In the genomic region with DNA sequence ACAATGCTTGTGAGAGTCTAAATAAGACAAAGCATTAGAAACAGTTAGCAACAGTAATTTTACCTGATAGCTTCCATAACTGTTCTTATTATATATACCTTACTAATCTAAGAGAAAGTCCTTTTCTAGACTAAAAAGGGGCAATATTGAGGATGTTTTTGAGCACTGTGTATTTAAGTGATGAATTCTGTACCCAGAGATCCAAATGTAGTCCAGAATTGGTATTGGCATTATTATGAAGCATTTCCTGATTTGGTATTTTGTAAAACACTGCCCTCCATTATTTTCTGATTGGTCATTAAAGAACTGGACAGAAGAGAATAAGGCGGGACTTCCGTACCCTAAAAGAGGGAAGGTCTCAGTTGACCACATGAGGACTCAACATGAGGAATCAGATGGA, we compare ENCODE assay signal across 8 mouse cellular contexts. TPM values are rescaled to one million over a fixed set of nuclear protein-coding genes. Genes with fewer than 3 reads are reported as not detected.
DNase-seq lines count a peak whose midpoint lies in the region; ATAC-seq and TF ChIP-seq lines count a peak whose summit lies in the region.

A gene (plus strand): TSS at position 301 of the 400 bp plus-strand sequence.

- DNase-seq in testis, postnatal 10 days (ENCODE audit: low spot score) = no peak
- DNase-seq in heart, postnatal 14 days = no peak
- DNase-seq in limb, embryonic 11.5 days (ENCODE audit: low spot score) = no peak
- no peak for DNase-seq in cerebellum, postnatal 4 days (ENCODE audit: low spot score in 2 of 2)
- no peak for DNase-seq in urinary bladder, postnatal 4 days (ENCODE audit: low spot score in 2 of 2)

- H3K27ac ChIP-seq in testis, adult 2 months (ENCODE audit: control insufficient read depth, insufficient read depth, low read depth, low read length) = no peak within 1 kb of the TSS
- H3K27ac ChIP-seq in limb, embryonic 11.5 days (replicated peaks; ENCODE audit: low read depth, low read length) = no peak within 1 kb of the TSS
- H3K27ac ChIP-seq in neural tube, embryonic 15.5 days (replicated peaks) = no peak within 1 kb of the TSS

- TF ChIP-seq CTCF in testis, adult 2 months (IDR thresholded peaks at IDR 0.05; ENCODE audit: control insufficient read depth, insufficient read depth, insufficient replicate concordance, low read depth, low read length) = no peak

- H3K9ac ChIP-seq in limb, embryonic 11.5 days (ENCODE audit: low read length) = no peak within 1 kb of the TSS
- H3K9ac ChIP-seq in neural tube, embryonic 15.5 days (replicated peaks) = no peak within 1 kb of the TSS

- no peak within 1 kb of the TSS for H3K4me3 ChIP-seq in testis, adult 2 months (ENCODE audit: control insufficient read depth, low read depth, low read length)
- H3K4me3 ChIP-seq in limb, embryonic 11.5 days (ENCODE audit: low read depth, low read length) = no peak within 1 kb of the TSS
- H3K4me3 ChIP-seq in neural tube, embryonic 15.5 days (replicated peaks) = no peak within 1 kb of the TSS

- no peaks in the 10 kb centered on the region for H3K27me3 ChIP-seq in testis, adult 2 months (ENCODE audit: control insufficient read depth, insufficient read depth, low read length)
- no peaks in the 10 kb centered on the region for H3K27me3 ChIP-seq in limb, embryonic 11.5 days (ENCODE audit: control insufficient read depth, insufficient read depth, low read length)
- no peaks in the 10 kb centered on the region for H3K27me3 ChIP-seq in neural tube, embryonic 15.5 days (replicated peaks)

- H3K4me1 ChIP-seq in testis, adult 2 months (ENCODE audit: control insufficient read depth, insufficient read depth, low read length) = peaks cover 8% of the 10 kb centered on the region
- H3K4me1 ChIP-seq in limb, embryonic 11.5 days (ENCODE audit: control insufficient read depth, insufficient read depth, low read length) = peaks cover 11% of the 10 kb centered on the region
- H3K4me1 ChIP-seq in neural tube, embryonic 15.5 days = peaks cover 23% of the 10 kb centered on the region

- intact Hi-C loops in heart, postnatal 14 days (cut with DNase I) = no loop called here

- no peaks in the 10 kb centered on the region for H3K36me3 ChIP-seq in testis, adult 2 months (ENCODE audit: control insufficient read depth, insufficient read depth, low read length)
- H3K36me3 ChIP-seq in limb, embryonic 11.5 days (ENCODE audit: control insufficient read depth, insufficient read depth, low read length) = no peaks in the 10 kb centered on the region
- no peaks in the 10 kb centered on the region for H3K36me3 ChIP-seq in neural tube, embryonic 15.5 days

- no peak for TF ChIP-seq POLR2A in testis, adult 2 months (IDR thresholded peaks at IDR 0.05; ENCODE audit: control insufficient read depth, low read depth, low read length)

- 95% methylated on average over 2 of the region's 2 CpGs for WGBS in limb, embryonic 11.5 days
- WGBS in neural tube, embryonic 15.5 days = 98% methylated on average over 2 of the region's 2 CpGs

- H3K9me3 ChIP-seq in limb, embryonic 11.5 days (ENCODE audit: control insufficient read depth, low read length) = no peaks in the 10 kb centered on the region
- H3K9me3 ChIP-seq in neural tube, embryonic 15.5 days (replicated peaks) = no peaks in the 10 kb centered on the region

- no peak for ATAC-seq in erythroblast, adult 5-6 weeks (replicated peaks; ENCODE audit: low FRiP score, poor library complexity, severe bottlenecking)
- ATAC-seq in limb, embryonic 11.5 days (ENCODE audit: insufficient number of reproducible peaks, low FRiP score, low TSS enrichment, low read depth) = no peak
- ATAC-seq in neural tube, embryonic 15.5 days (ENCODE audit: low FRiP score) = no peak

- no peak within 1 kb of the TSS for H3K4me2 ChIP-seq in limb, embryonic 11.5 days (ENCODE audit: low read depth, severe bottlenecking)
- no peak within 1 kb of the TSS for H3K4me2 ChIP-seq in neural tube, embryonic 15.5 days

RNA-seq across cellular contexts. Expression of the gene that starts here (rescaled TPM):
- polyA plus RNA-seq in testis, adult 2 months (2012; rRNA removed) = 35.4 and 36.5 TPM in 2 replicates
- 16.3 and 23.4 TPM in 2 replicates for total RNA-seq in erythroblast, adult 5-6 weeks (2015; ENCODE audit: low replicate concordance)
- 25.1 and 34.2 TPM in 2 replicates for total RNA-seq in erythroblast, adult 5-6 weeks (2017; ENCODE audit: low replicate concordance)
- total RNA-seq in heart, postnatal 14 days (2021) = 10 to 100 TPM; 83.3 to 89.3 TPM
- 54.9 and 60.9 TPM in 2 replicates for polyA plus RNA-seq in limb, embryonic 11.5 days (2014; fragmentation: Nextera tagmentation; extraction: Ambion mirVana)
- 110 and 121 TPM in 2 replicates for polyA plus RNA-seq in neural tube, embryonic 15.5 days (2015; fragmentation: Nextera tagmentation; extraction: Ambion mirVana)
